Mouse (Mus musculus) embryonic fibroblast, embryonic 13.5 days (primary cell): Measurements from ENCODE around the gene Dynlrb1.

ENCODE experiments used
- CTCF ChIP-seq: IDR thresholded peaks from 2 replicates; pipeline ENCODE4 v1.5.1; 2011; ENCODE audit warnings: mild to moderate bottlenecking, control low read depth, low read length, moderate library complexity, borderline replicate concordance; ENCODE audit not compliant: insufficient read depth
- POLR2A ChIP-seq: IDR thresholded peaks from 2 replicates; pipeline ENCODE4 v1.6.1; 2011; ENCODE audit warnings: low read depth, mild to moderate bottlenecking, control low read depth, low read length, moderate library complexity

- TF ChIP-seq CTCF (no peak), POLR2A (no peak)
Measured at GRCm38 (mm10) chr2:155278361-155278760, 42.0 kb downstream of the Dynlrb1 start.
